Mouse (Mus musculus): ENCODE measurements around the gene Gmpr.
"Not testable (repeated sequence)": the region's sequence is repeated elsewhere in the genome, so short reads cannot be mapped to it uniquely, and the experiment has no call there.

Gene Gmpr

DNA sequence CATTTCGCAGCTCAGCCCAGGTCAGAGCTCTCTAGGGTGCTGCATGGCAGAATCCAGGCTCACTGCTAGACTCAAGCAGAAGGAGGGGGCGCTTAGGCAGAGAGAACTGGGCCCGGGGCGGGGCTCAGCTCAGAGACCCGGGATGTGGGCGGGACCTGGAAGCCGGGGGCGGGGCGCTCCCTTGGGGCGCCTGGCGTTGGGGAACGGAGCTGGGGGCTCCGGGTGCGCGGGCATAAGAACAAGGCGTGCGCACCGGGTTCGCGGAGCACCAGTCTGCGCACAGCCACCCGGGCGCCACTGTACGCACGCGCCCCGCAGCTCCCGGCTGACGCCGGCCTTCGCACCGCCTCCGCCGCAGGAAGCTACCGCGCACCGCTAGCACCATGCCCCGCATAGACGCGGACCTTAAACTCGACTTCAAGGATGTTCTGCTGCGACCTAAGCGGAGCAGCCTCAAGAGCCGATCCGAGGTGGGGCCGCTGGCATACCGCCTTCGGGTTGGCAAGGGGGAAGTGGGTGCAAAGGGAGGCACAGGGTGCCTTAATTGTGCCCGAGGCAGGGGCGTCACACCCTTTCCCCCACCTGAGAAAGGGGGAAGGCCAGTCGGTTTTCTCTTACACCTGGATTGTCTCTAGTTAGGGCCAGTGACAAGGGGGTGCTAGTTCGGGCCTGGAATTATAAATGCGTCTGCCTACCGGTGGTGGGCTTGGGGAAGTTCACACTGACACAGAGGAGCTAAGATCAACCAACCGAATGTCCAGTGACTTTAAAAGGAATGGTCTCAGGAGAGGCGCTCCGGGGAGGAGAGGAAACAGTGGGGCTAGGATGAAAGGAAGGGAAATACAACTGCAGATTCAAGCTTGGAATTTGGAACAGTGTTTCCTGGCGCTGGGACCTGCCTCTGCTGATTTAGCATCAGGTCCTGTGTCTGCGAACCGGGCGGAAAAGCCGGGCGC is at the start of gene Gmpr:
Gene Gmpr, plus strand, starts transcription at position 171 of the 956 bp plus-strand sequence.
- peak; percentile 90 for DNase-seq

DNA sequence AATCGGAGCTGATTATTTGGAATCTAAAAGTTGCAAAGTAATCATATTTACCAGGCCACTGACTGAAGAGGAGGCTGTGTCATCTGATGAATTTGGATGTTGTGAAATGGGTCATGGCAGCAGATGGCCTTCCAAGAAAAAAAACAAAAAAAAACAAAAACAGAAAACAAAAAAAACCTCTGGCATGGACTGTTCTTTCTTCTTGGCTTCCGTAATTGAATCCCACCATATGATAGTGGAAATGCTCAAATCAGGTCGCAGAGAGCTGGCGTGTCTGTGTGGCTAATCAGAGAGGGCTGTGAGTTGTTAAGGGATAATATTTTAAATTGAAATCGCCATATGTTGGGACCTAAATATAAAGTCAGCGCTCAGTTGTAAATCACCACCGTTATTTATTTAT is 49.8 kb upstream of the Gmpr start:
- peak; percentile 75 for DNase-seq

DNA sequence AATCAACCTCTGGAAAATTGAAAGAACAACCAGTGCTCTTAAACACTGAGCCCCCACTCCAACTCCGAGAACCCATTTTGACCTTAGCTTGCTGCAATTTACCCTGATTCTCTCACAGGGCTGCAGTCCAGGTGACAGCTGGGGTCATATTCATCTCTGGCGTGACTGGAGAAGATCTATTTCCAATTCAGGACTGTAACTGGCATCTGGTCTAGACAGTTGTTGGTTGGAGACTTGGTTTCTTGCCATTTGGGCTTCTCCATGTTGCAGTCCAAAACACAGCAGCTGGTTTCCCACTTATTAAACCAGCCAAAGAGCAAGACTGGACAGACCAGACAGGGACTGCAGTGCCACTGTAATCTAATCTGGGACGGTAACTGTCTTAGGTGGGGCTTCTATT is 47.1 kb upstream of the Gmpr start:
- DNase-seq = no peak

DNA sequence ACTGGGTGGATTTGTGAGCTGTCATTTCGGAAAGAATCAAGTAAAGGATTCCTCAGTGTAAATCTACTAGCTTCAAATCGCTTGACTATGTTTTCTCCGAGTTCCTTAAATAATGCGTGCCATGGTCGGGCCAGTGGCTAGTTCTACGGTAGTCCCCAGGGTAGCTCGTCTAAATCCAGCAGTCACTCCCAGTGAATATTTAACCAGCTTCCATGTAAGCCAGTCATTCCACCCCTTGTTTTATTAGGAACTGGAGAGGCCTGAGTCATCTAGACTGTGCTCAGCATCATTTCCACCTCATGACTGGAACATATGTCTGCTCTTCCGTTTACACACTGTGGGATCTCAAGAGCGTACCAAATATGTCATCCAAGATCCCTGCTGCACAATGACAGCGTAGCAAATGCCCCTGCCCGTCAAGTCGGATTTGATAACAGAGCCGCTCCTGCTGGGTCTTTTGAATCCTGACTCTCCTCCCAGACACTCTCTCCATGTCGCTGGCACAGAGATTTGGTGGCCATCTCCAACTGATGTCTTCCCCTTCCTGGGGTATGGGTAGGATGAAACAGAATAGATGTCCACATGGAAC is 45.8 kb upstream of the Gmpr start:
- DNase-seq = peak; percentile 44

DNA sequence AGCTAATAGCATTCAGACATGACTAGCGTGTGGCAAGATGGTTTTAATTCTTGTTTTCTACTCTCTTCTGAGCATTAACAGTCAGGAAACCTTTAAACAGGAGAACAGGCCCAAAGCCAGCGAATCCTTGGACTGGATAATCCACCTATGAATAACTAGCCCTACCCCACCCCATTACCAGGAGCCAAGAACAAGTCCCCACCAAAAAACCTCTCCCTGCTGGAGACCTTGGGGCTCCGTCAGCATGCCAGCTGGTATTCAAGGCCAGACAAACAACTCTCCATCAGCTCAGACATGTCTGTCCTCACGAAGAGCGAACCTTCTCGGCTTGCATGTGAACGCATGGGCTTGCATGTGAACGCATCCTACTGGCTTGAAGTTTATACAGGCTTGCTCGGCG is 41.6 kb upstream of the Gmpr start:
- no peak for DNase-seq

DNA sequence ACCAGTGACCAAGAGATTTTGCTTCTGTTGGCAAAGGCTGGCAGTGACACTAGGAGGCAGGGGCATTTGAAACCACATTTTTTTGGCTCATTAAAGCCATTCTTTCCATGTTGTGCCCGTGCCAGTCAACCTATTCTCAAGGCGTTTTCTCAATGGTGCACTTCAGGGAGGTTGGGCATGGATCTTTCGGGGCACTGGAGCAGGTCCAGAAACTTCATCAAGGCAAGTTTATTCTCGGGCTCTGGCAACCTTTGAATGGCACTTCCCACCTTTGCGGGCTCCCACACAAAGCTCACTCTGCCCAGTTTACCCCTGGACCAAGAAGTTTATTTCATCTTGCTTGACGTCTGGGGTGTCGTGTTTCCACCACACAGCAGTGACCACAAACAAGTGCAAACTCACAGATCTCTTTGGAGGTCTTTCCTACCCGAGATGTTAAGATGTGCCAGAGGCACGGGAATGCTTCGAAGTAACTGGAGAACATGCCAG is 41.2 kb upstream of the Gmpr start:
- no peak for DNase-seq

DNA sequence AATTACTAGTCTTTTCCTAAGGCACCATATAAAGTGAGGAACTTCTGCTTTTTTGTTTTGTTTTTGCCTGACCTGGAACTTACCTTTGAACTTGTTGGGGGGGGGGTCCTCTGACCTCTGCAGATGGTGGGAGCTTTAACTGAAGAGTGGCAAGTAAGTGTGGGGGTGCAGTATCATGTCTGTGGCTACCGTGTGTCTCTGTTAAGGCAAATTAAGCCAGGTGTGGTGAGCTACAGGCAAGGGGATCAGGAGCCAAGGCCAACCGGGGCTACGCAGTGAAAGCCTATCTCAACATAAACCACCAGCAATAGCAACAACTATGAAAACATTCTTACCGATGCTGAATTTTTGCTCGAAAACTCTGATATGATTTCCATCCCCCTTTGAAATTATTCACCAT is 38.5 kb upstream of the Gmpr start:
- no peak for DNase-seq

DNA sequence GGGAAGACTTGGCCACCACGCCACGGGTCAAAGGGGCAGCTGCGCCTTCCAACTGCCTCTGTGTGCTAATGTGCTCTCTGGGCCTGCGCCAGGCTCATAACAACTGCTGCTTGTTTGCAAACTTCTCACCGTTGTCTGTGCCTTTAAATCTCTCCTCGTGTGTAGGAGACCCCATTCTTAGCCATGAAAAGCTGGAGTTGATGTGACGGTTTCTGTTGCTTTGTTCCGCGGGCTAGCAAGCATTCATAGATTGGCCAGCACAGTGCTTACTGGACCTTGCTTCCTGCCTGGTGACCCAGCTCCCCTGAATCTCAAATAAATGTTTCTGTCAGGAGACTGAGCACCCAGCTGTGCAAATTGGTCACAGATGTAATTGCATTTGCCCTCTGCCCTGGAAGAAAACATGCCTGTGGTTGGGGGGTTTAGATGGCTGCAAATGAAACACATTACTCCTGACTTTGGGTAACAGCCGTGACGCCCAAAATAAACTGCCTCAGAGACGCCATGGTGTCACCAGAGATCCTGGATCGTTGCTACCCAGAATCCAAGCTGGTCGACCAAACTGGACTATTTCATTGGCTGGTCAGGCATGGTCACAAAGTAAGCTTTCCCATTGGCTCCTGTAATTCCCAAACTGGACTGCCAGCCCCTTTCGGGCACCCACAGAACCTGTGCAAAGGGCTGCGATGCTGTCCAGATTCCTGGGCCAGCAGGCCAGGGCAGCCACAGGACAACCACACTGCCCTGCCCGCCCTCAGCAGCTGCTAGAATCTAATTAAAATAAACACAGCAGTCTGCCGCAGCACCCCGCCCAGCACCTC is 37.6 kb upstream of the Gmpr start:
- DNase-seq = peak; percentile 96

DNA sequence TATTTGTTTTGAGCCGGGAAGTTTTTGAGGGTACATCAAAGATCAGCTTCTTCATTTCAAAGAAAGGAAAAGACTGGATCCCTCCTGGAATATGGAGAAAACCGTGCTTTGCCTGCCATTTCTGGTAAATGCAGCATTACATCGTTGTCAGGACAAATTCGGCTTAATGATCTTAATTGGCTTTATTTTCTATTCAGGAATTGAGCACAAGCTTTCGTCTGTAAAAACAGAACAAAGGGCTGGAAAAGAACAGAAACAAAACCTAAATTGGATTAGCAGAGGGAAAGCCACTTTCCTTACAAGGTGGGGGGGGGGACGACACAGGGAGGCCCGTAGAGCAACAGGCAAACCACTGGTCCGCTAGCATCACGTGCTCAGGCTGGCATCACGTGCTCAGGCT is 33.9 kb upstream of the Gmpr start:
- DNase-seq = peak; percentile 91

DNA sequence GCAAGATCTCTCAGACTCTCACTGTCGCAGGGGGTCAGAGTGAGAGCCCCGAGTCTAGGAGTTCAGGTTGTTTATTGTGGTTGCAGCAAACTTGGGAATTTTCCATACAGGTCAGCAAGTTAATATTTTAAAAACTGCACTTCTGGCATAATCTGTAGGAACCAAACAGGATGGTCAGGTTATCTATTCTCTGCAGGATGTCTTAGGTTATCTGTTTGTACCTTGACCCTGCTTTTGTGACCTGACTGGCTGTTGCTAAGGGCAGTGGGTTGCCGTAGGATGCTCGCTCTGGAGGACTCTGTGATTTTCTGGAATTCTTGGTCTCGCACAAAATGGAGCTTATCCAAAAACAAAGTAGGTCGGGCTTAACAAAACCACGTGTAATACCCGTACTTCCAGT is 31.9 kb upstream of the Gmpr start:
- no peak for DNase-seq

DNA sequence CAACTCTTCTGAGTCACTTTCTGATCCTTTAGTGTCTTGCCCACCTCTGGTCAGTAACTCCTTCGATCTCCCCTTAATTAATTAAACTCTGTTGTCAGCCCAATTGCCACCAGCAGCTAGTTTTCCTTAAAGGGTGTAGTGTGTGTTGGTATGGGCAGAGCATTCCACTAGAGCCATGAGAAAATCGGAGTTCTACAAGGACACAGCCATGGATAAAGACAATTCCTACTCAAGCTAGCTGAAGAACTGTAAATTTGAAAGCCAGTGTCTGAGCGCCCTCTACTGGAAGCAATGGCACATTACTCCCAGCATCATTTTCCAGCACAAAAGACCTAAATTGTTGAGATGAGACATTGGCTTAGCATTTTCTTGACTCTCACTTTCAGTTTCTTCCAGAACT is 30.1 kb upstream of the Gmpr start:
- DNase-seq = peak; percentile 85

DNA sequence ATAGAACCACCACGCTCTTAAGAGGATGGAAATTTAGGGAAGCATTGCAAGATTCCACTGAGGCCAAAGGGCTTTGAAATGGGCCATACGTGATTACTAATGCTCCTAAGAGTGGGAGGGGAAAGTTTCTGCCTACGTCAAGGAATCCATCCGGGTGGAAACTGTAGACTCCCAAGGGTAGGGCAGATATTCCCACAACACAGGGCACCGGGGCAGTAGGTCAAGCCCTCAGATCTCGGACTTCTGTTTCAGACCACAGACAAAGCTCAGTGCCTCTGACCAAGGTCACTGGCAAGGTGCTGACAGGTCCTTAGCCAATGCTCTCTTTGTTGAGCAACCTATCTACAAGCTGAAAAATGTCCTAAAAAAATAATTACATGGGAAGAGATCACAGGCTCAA is 27.3 kb upstream of the Gmpr start:
- no peak for DNase-seq

DNA sequence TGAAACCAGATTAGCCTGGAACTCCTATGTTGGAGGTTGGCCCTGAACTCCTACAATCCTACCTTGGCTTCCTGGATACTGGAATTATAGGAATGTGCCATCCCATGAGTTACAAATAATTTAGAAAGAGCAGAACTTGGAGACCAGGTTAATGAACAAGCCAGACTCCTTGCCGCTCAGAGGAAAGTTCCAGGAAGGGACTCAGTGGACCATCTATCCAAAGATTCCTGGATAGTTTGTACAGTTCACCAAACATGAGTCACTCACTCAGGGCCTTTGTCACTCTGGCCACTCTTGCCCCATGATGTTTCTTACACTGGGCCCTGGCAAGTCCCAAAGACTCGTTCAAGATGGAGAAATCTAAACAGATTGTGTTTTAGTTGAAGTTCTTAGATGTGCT is 24.0 kb upstream of the Gmpr start:
- DNase-seq = no peak

DNA sequence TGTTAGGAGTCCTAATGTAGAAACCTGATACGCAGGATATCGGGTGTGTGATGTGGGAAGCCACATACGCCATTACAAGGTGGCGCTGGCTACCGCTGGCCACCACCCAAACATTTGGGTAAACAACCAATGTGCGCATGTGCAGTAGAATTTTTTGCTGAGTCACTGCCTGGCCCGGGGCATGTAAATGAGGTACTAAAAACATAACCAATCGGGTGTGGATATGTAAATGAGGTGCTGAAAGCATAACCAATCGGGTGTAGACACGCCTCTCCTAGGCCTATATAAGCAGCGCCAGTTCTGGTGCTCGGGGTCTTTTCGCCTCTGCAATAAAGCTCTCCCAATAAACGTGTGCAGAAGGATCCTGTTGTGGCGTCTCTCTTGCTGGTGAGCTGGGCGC is 23.3 kb upstream of the Gmpr start:
- DNase-seq = not testable (repeated sequence)

DNA sequence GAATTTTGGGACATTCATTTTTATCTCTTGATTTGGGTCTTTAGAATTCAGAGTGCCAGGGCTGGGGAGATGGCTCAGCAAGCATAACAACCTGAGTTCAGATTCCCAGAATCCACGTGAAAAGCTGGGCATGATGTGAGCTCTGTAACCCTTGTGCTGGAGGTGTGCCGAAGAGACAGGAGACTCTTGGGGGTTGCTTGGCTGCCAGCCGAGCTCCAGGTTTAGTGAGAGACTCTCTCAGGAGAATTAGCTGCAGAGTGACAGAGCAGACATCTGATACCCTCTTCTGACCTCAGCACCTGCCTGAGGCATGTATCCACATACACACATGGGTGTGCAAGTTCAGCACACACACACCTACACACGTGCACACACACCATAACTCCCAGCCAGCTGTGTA is 21.6 kb upstream of the Gmpr start:
- no peak for DNase-seq

DNA sequence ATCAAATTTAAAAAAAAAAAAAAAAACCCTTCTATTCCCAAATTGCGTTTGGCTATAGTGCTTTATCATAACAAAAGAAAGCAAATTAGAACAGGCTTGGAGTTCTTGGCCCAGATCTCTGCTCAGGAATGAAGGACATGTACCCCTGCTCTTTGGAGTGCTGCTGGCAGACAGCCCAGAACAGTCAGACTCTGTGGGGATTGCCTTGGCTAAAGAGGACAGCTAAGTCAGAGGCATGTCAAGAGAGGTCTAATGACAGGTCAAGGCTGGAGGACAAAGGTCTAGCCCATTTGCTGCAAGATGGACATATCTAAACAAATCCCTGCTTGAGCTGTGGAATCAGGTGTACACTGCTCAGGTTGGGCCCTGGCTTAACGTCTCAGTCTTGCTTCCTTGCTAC is 20.6 kb upstream of the Gmpr start:
- peak; percentile 55 for DNase-seq

DNA sequence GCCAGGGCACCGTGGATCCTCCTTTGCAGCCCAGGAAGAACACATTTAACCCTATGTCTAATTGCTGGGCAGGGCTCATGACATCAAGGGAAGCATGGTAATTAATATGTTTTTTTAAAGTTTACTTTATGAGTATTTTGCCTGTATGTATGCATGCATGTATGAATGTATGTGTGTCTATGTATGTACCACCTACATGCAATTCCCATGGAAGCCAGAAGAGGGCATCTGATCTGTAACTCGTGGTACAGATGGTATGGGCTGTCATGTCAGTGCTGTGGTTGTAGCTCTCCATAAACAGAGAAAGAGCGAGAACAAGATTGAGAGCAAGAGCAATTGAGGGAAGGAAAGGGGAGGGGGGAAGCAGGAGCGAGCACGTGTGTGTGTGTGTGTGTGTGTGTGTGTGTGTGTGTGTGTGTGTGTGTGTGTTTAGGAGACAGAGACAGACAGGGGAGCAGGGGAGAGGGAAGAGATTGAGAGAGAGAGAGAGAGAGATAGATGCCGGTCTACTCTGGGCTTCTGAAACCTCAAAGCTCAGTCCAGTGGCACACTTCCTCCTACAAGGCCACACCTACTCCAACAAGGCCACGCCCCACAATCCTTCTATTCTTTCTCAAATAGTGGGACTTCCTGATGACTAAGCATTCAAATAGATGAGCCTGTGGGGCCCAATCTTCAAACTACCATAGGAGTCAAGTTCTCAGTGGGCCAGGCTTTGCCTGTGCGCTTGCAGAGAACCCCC is 15.1 kb upstream of the Gmpr start:
- DNase-seq = no peak

DNA sequence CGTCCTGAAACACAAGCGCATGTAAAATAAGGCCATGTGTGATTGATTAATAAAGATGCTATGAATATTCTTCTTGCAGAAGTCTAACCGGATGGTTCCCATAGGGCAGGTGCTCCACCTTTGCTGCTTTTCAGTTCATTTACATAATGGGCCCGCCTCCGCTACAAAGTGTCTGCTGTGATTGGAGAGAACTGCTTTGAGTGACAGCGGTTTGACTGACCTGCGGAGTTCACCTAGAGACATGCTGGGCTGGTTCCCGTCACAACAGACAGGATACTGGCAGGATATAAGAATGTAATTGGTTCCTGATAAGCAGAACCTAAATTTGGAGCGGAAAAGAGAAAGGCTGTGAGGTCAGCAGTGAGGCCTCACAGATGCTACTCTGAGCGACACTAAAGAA is 13.4 kb upstream of the Gmpr start:
- DNase-seq = peak; percentile 44

DNA sequence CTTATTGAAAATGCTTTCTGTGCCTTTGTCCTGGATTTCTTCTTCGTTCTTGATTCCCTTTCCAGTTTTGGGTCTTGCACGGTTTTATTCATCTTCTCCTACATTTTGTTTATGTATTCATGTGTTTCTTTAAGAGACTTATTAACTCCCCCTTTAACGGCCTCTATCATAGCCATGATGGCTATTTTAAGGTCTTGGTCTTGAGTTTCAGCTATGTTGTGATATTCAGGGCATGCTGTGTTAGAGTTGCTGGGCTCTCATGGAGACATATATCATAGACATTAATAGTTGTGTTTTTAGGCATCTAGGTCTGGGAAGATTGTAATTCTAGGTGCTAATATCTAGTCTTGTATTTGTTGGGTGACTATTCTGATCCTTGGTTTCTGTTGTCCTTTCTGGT is 8.6 kb upstream of the Gmpr start:
- no peak for DNase-seq

DNA sequence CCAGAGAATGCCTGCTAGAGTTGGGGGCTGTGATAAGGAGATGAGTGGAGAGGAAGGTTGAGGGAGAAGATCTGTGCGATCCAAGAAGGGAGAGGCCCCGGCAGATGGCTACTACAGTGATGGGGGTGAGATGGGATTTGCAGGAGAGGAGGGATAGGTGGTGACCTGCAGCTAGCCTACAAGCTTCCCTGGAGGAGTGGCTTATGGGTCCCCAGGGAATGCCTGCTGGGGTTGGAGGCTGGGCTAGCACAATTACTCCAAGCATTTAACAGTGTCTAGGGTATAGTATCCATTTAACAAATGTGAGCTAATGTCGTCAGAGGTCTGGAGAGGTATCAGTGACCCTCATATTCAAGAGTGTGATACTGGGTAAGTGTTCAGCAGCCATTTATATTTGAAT is 7.9 kb upstream of the Gmpr start:
- no peak for DNase-seq

DNA sequence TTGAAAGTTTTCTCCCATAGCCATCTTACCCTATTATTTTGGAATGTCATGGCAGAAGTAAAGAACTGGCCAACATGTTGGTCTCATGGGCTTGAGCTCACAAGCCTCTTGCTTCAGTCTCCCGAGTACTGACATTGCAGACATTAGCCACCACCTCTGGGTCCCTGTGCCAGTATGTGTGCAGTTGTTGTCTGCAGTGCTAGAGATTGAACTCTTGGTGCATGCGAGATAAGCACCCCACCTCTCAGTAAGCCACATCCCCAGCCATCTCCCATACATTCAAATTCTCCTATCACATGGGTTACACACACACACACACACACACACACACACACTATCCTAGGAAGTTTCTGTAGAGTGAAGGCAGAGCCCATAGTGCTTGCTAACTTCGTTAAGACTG is 7.3 kb upstream of the Gmpr start:
- no peak for DNase-seq

DNA sequence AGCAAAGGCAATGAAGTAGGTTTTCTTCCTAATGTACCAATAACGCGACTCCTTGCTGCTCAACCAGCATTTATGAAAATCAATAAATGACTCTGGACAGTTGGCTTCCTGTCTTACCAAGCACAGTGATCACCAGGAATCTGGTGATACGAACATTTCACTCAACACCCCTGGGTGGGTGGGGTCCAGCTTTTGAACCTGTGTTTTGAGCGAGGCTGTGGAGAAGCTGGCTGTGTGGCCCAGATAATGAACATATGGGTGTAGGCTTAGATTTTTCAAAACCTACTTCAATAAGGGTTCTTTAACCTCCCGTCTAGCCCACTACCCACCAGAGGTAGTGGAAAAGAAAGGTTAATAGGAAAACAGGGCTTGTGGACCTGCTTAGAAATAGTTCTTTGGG is 4.5 kb upstream of the Gmpr start:
- no peak for DNase-seq

DNA sequence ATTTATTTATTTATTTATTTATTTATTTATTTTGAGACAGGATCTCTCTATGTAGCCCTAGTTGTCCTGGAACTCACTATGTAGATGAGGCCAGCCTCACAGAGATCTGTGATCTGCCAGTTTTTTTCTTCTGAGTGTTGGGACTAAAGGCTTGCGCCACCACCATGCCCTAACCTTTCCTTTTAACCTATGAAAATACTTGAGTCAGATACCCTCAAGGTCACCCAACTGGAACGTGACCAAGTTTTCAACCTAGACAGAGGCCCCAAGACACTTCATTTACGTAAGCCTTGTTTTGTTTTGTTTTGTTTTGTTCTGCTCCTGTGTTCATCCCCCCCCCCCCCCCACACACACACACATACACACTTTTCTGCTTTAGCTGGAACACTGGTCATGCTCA is 1.7 kb upstream of the Gmpr start:
- no peak for DNase-seq

Data from retina, postnatal 1 day (tissue).